Mouse (Mus musculus) liver, postnatal 0 days (tissue): Measurements from ENCODE around the gene Pde6d.

ENCODE experiments used
- CTCF ChIP-seq: sonication (generic); IDR thresholded peaks from 2 replicates; pipeline ENCODE4 v1.5.1; 2016; ENCODE audit warnings: antibody characterized with exemption, low read depth
- EP300 ChIP-seq: IDR thresholded peaks from 2 replicates; pipeline ENCODE4 v1.6.1; 2016; ENCODE audit warnings: antibody characterized with exemption, low read depth, mild to moderate bottlenecking

DNA sequence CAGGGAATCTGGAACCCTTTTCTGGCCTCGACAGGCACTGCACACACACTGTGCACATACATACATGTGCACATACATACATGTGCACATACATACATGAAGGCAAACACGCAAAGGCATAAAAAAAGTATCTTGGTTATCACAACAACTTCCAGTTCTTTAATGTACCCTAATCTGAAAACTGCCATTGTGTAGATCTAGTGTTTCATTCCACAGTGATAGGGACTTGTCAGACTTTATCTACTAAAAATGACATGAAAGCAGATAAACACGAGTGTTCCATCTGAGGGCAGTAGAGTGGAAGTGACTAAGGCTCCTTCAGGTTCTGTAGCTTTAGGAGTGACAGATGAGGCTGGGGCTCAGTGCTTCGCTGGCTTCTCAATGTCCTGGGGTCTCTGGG, 31.1 kb downstream of the Pde6d start:
- TF ChIP-seq CTCF (no peak), EP300 (no peak)
